Mouse (Mus musculus) cortical plate, adult 2 months (tissue): ENCODE data around the gene Wdr37.

Source experiments
- CTCF ChIP-seq: fragments of 200-500 bp; IDR thresholded peaks from 2 replicates; pipeline ENCODE4 v1.5.1; 2011; ENCODE audit warnings: mild to moderate bottlenecking, control low read depth, low read length; ENCODE audit not compliant: insufficient read depth; ENCODE audit errors: extremely low read depth
- POLR2A ChIP-seq: fragments of 200-500 bp; IDR thresholded peaks from 2 replicates; pipeline ENCODE4 v1.6.1; 2011; ENCODE audit warnings: mild to moderate bottlenecking, low read length, control low read depth; ENCODE audit not compliant: insufficient read depth; ENCODE audit errors: extremely low read depth

GRCm38 (mm10) chr13:8873776-8874175 lies 2.1 kb upstream of the Wdr37 start:
- TF ChIP-seq CTCF (no peak), POLR2A (no peak)
